Mouse (Mus musculus) kidney, embryonic 14.5 days (tissue): Measurements from ENCODE around the gene Rnf144a. TPM values are rescaled to one million over a fixed set of nuclear protein-coding genes. Genes with fewer than 3 reads are reported as not detected.

Experiments used
- ATAC-seq: fragments of 200-750 bp; cut with Nextera tagmentation; 2 replicates; pipeline ENCODE4 v1.8.0; 2017; ENCODE audit warnings: moderate number of reproducible peaks, mild to moderate bottlenecking, moderate TSS enrichment, moderate library complexity; ENCODE audit not compliant: low FRiP score, low TSS enrichment
- H3K27ac ChIP-seq: fragments of 300-500 bp; sonication (generic); 2 replicates; pipeline ENCODE4 v1.5.1; 2014; ENCODE audit warnings: low read depth, mild to moderate bottlenecking, low read length, moderate library complexity, mixed read lengths
- H3K27me3 ChIP-seq: fragments of 300-500 bp; sonication (generic); 2 replicates; pipeline ENCODE4 v1.6.1; 2014; ENCODE audit warnings: mild to moderate bottlenecking, low read length; ENCODE audit not compliant: control insufficient read depth, insufficient read depth
- H3K36me3 ChIP-seq: fragments of 300-500 bp; sonication (generic); 2 replicates; pipeline ENCODE4 v1.6.1; 2014; ENCODE audit warnings: low read length, mixed read lengths; ENCODE audit not compliant: control insufficient read depth, insufficient read depth
- H3K4me1 ChIP-seq: fragments of 300-500 bp; sonication (generic); 2 replicates; pipeline ENCODE4 v1.6.1; 2014; ENCODE audit warnings: low read length, mixed read lengths; ENCODE audit not compliant: control insufficient read depth, insufficient read depth
- H3K4me2 ChIP-seq: fragments of 300-500 bp; sonication (generic); replicated peaks from 2 replicates; pipeline ENCODE4 v1.6.1; 2014; ENCODE audit warnings: low read depth, mild to moderate bottlenecking, low read length
- H3K4me3 ChIP-seq: fragments of 300-500 bp; sonication (generic); 2 replicates; pipeline ENCODE4 v1.5.1; 2014; ENCODE audit warnings: mild to moderate bottlenecking, low read length
- H3K9ac ChIP-seq: fragments of 300-500 bp; sonication (generic); 2 replicates; pipeline ENCODE4 v1.6.1; 2014; ENCODE audit warnings: low read depth, mild to moderate bottlenecking, low read length, moderate library complexity
- H3K9me3 ChIP-seq: fragments of 300-500 bp; sonication (generic); 2 replicates; pipeline ENCODE4 v1.6.1; 2016; ENCODE audit warnings: low read length; ENCODE audit not compliant: control insufficient read depth
- WGBS: fragments of 180-500 bp; shearing (Covaris S2); extraction: QIAGEN DNeasy Blood & Tissue Kit; methylation state at CpG from one replicate; pipeline ENCODE4 v1.1.7; 2014; 5-methylcytosine and 5-hydroxymethylcytosine counted together
- polyA plus RNA-seq: library from polyadenylated mRNA; unstranded; fragments of >200 nt; fragmentation: Nextera tagmentation; extraction: Ambion mirVana; gene quantifications from 2 replicates; pipeline ENCODE4 v1.2.1, GENCODE M21; 2014

Rnf144a gene
- polyA plus RNA-seq, 1 experiment from 2014 or later = 29.8 TPM

DNA sequence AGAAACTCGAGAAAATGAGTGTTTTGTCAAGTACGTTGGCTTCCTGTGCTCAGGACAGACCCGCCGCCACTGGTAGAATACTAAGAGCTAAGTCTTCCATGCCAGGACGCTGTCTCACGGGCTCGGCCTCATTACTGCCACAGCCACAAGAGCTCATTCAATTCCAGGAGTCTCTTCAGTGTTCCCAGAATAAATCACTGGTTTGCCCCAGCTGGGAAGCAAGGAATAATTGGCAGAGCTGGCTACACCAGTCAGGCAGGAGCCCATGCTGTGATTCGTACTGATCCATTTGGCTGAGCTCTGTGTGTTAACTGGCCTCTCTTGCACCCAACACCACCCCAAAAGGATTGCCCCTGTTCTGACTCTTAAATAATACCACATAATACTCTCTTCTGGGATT lies 45.0 kb downstream of the Rnf144a start:
- no peak overlapping the region for H3K9ac ChIP-seq
- no peak overlapping the region for H3K4me3 ChIP-seq
- no peaks in the 10 kb centered on the region for H3K36me3 ChIP-seq
- H3K27ac ChIP-seq = no peak overlapping the region
- no peak for ATAC-seq
- H3K4me2 ChIP-seq = no peak overlapping the region
- no peaks in the 10 kb centered on the region for H3K4me1 ChIP-seq
- WGBS = 90% methylated on average over 8 of the region's 8 CpGs
- H3K9me3 ChIP-seq = no peaks in the 10 kb centered on the region
- no peaks in the 10 kb centered on the region for H3K27me3 ChIP-seq

- no peak for ATAC-seq
These were observed 47.7 kb downstream of the Rnf144a start for GRCm38 (mm10) chr12:26367361-26367760.

GRCm38 (mm10) chr12:26366372-26366771 lies 48.7 kb downstream of the Rnf144a start:
- no peaks in the 10 kb centered on the region for H3K36me3 ChIP-seq
- no peaks in the 10 kb centered on the region for H3K9me3 ChIP-seq
- peaks cover 1% of the 10 kb centered on the region; the same call in 1 of the 2 replicates for H3K4me1 ChIP-seq
- H3K9ac ChIP-seq = no peak overlapping the region
- no peak overlapping the region for H3K27ac ChIP-seq
- WGBS = 90% methylated on average over 4 of the region's 4 CpGs
- no peak overlapping the region for H3K4me2 ChIP-seq
- no peak overlapping the region for H3K4me3 ChIP-seq
- ATAC-seq = no peak
- H3K27me3 ChIP-seq = no peaks in the 10 kb centered on the region

More at GRCm38 (mm10) chr12:26367361-26367760, 47.7 kb downstream of the Rnf144a start:
- Histone ChIP-seq H3K9ac (no peak overlapping the region), H3K4me3 (no peak overlapping the region), H3K27ac (no peak overlapping the region), H3K9me3 (no peaks in the 10 kb centered on the region), H3K4me2 (no peak overlapping the region), H3K36me3 (no peaks in the 10 kb centered on the region), H3K4me1 (no peaks in the 10 kb centered on the region), H3K27me3 (no peaks in the 10 kb centered on the region)
- 82% methylated on average over 2 of the region's 2 CpGs for WGBS

DNA sequence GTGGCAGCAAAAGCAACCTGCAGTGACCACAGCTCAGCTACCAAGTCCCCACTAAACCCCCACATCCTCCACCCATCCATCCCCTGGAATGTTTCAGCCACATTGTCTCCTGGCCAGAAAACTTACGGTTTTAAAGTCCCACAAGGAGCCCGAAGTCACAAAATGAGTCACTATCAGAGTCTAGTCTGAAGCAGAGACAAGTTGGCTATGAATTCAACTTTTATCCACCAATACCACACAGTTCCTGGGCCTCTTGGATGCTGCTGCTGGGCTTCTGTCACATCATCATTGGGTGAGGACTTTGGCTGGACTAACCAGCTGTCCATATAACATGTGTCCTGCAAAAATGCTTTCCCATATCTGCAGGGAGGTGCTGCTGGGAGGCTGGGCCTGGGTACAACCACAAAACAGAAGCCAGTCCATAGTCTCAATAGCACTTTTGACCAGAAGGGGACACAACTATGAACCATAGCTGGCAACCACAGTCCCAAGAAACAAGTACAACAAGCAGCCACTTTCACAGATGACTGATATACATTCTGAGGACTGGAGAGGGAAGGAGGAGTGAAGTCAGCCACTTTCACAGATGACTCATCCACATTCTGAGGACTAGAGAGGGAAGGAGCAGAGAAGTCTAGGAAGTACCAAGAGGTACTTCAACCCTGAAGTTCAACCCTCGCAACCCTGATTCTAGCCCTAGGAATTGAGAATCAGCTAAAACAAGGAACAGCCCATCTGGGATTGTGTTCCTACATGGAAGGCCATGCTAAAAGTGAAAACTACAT lies 49.3 kb downstream of the Rnf144a start:
- ATAC-seq = no peak

DNA sequence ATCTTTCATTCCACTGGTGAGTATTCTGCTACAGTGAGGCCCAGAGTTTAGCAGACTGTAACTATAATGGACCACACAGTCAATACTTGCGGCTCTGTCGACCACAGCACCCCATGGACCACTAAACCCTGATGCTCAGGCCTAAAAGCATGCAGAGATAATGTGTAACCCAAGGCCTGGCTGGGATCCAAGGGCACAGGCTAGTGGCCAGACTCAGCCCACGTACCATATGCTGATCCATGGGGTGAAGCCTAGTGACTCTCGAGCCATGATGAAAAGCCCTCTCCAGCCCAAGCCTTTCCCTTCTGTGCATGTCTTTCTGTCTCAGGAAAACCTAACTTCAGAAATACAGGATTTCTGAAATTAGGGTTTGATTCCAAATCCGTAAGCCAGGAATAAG lies 50.2 kb downstream of the Rnf144a start:
- WGBS = 82% methylated on average over 5 of the region's 5 CpGs
- no peak for ATAC-seq
- no peak overlapping the region for H3K27ac ChIP-seq

More for the DNA sequence above, 49.3 kb downstream of the Rnf144a start:
- Histone ChIP-seq H3K27me3 (no peaks in the 10 kb centered on the region), H3K27ac (no peak overlapping the region), H3K9ac (no peak overlapping the region), H3K4me2 (no peak overlapping the region), H3K4me1 (peaks cover 4% of the 10 kb centered on the region; the same call in 1 of the 2 replicates), H3K9me3 (no peaks in the 10 kb centered on the region), H3K4me3 (no peak overlapping the region), H3K36me3 (no peaks in the 10 kb centered on the region)
- 92% methylated on average over 3 of the region's 3 CpGs for WGBS

GRCm38 (mm10) chr12:26360946-26361523 lies 54.0 kb downstream of the Rnf144a start:
- Histone ChIP-seq H3K4me2 (no peak overlapping the region), H3K4me1 (peaks cover 11% of the 10 kb centered on the region; the same call in 1 of the 2 replicates), H3K9ac (no peak overlapping the region), H3K36me3 (peaks cover 3% of the 10 kb centered on the region; the same call in 1 of the 2 replicates), H3K27ac (no peak overlapping the region), H3K9me3 (no peaks in the 10 kb centered on the region), H3K27me3 (no peaks in the 10 kb centered on the region), H3K4me3 (no peak overlapping the region)
- 72% methylated on average over 10 of the region's 10 CpGs for WGBS
- no peak for ATAC-seq

More for the DNA sequence above, 50.2 kb downstream of the Rnf144a start:
- Histone ChIP-seq H3K9me3 (no peaks in the 10 kb centered on the region), H3K36me3 (no peaks in the 10 kb centered on the region), H3K9ac (no peak overlapping the region), H3K27me3 (no peaks in the 10 kb centered on the region), H3K4me1 (peaks cover 5% of the 10 kb centered on the region; the same call in 1 of the 2 replicates), H3K4me3 (no peak overlapping the region), H3K4me2 (no peak overlapping the region)

DNA sequence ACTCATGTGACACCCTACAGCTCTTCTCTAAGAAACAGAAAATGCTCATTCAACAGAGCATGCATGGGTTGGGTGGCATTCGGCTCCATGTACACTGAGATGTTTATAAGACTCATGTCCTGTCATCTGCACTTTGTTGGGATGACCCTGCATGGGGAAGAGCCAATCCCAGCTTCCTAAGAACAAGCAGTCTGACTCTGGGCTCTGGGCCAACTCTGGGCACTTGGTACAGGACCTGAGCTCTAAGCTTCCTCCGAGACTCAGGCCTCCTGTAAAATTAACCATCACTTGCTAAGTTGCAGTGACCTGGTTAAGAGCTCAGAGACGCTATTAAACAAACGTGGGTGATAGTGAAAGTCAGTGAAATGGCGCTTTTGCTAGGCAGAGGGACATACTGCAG lies 55.2 kb downstream of the Rnf144a start:
- Histone ChIP-seq H3K4me1 (peaks cover 11% of the 10 kb centered on the region; the same call in 1 of the 2 replicates), H3K9me3 (no peaks in the 10 kb centered on the region), H3K4me3 (no peak overlapping the region), H3K9ac (no peak overlapping the region), H3K27ac (no peak overlapping the region), H3K27me3 (no peaks in the 10 kb centered on the region), H3K4me2 (no peak overlapping the region), H3K36me3 (peaks cover 3% of the 10 kb centered on the region; the same call in 1 of the 2 replicates)
- ATAC-seq = no peak
- WGBS = 87% methylated on average over 5 of the region's 5 CpGs

- WGBS = 96% methylated on average over 2 of the region's 2 CpGs
- no peak overlapping the region for H3K4me3 ChIP-seq
- H3K4me1 ChIP-seq = peaks cover 11% of the 10 kb centered on the region; the same call in 1 of the 2 replicates
- no peaks in the 10 kb centered on the region for H3K27me3 ChIP-seq
- H3K9ac ChIP-seq = no peak overlapping the region
- H3K27ac ChIP-seq = no peak overlapping the region
- ATAC-seq = no peak
- no peaks in the 10 kb centered on the region for H3K9me3 ChIP-seq
- H3K36me3 ChIP-seq = peaks cover 3% of the 10 kb centered on the region; the same call in 1 of the 2 replicates
- no peak overlapping the region for H3K4me2 ChIP-seq
These were observed 55.8 kb downstream of the Rnf144a start for GRCm38 (mm10) chr12:26359241-26359640.

- H3K36me3 ChIP-seq = peaks cover 3% of the 10 kb centered on the region; the same call in 1 of the 2 replicates
- no peaks in the 10 kb centered on the region for H3K27me3 ChIP-seq
- H3K27ac ChIP-seq = no peak overlapping the region
- H3K4me3 ChIP-seq = no peak overlapping the region
- H3K9me3 ChIP-seq = no peaks in the 10 kb centered on the region
- no peak overlapping the region for H3K9ac ChIP-seq
- ATAC-seq = no peak
- H3K4me2 ChIP-seq = no peak overlapping the region
- WGBS = 93% methylated on average over 4 of the region's 4 CpGs
- peaks cover 11% of the 10 kb centered on the region; the same call in 1 of the 2 replicates for H3K4me1 ChIP-seq
These were observed 57.8 kb downstream of the Rnf144a start for GRCm38 (mm10) chr12:26357246-26357645.
